Mouse (Mus musculus) myocyte (in vitro differentiated cells): Measurements from ENCODE around the gene Ptgdr2. TPM values are rescaled to one million over a fixed set of nuclear protein-coding genes. Genes with fewer than 3 reads are reported as not detected.
A peak's percentile ranks its signal among the peaks of the same experiment; 100 is the strongest.

Experiments
- H3K27me3 ChIP-seq: one replicate; pipeline ENCODE4 v1.6.1; 2011; ENCODE audit not compliant: control insufficient read depth, insufficient read depth, insufficient read length
- H3K36me3 ChIP-seq: one replicate; pipeline ENCODE4 v1.6.1; 2011; ENCODE audit not compliant: control insufficient read depth, insufficient read depth
- H3K4me2 ChIP-seq: one replicate; pipeline ENCODE4 v1.6.1; 2011; ENCODE audit warnings: low read depth, control low read depth
- H3K4me3 ChIP-seq: one replicate; pipeline ENCODE4 v1.5.1; 2011; ENCODE audit warnings: mild to moderate bottlenecking, control low read depth, moderate library complexity
- H3K79me2 ChIP-seq: one replicate; pipeline ENCODE4 v1.6.1; 2011; ENCODE audit not compliant: control insufficient read depth, insufficient read depth
- H3ac ChIP-seq: one replicate; pipeline ENCODE4 v1.6.1; 2011; ENCODE audit not compliant: control insufficient read depth, insufficient read length
- CEBPB ChIP-seq: IDR thresholded peaks from 2 replicates; pipeline ENCODE4 v1.6.1; 2011; ENCODE audit warnings: mild to moderate bottlenecking, moderate library complexity; ENCODE audit not compliant: poor library complexity, insufficient read depth, severe bottlenecking
- E2F4 ChIP-seq: IDR thresholded peaks from one replicate; pipeline ENCODE4 v1.6.1; 2011; ENCODE audit warnings: mild to moderate bottlenecking, control low read depth, moderate library complexity; ENCODE audit not compliant: insufficient read depth
- MAX ChIP-seq: IDR thresholded peaks from one replicate; pipeline ENCODE4 v1.6.1; 2011; ENCODE audit warnings: low read depth, mild to moderate bottlenecking, control low read depth
- MYOD1 ChIP-seq, 3 experiments: IDR thresholded peaks; one replicate each; pipeline ENCODE4 v1.6.1; 2011; ENCODE audit warnings: control low read depth in 2 of 3, low read depth in 2 of 3, mild to moderate bottlenecking in 2 of 3, moderate library complexity in 1 of 3; ENCODE audit not compliant: insufficient read length in 2 of 3, control insufficient read depth in 1 of 3
- MYOG ChIP-seq, 3 experiments: IDR thresholded peaks; one replicate each; pipeline ENCODE4 v1.6.1; 2011; ENCODE audit warnings: control low read depth in 2 of 3, low read depth in 2 of 3, mild to moderate bottlenecking in 2 of 3; ENCODE audit not compliant: insufficient read length in 2 of 3, control insufficient read depth in 1 of 3, insufficient read depth in 1 of 3
- POLR2A ChIP-seq: IDR thresholded peaks from one replicate; pipeline ENCODE4 v1.6.1; 2011; ENCODE audit warnings: low read depth, mild to moderate bottlenecking, control low read depth, moderate library complexity; ENCODE audit not compliant: insufficient read length
- POLR2AphosphoS2 ChIP-seq: IDR thresholded peaks from one replicate; pipeline ENCODE4 v1.6.1; 2011; ENCODE audit warnings: low read depth, control low read depth; ENCODE audit not compliant: insufficient read length
- REST ChIP-seq: IDR thresholded peaks from one replicate; pipeline ENCODE4 v1.6.1; 2011; ENCODE audit warnings: mild to moderate bottlenecking, control low read depth, moderate library complexity; ENCODE audit not compliant: insufficient read depth, insufficient read length
- SRF ChIP-seq: IDR thresholded peaks from one replicate; pipeline ENCODE4 v1.6.1; 2011; ENCODE audit warnings: low read depth; ENCODE audit not compliant: control insufficient read depth, insufficient read length
- TCF12 ChIP-seq: IDR thresholded peaks from one replicate; pipeline ENCODE4 v1.6.1; 2011; ENCODE audit warnings: mild to moderate bottlenecking, control low read depth; ENCODE audit not compliant: poor library complexity, insufficient read depth, severe bottlenecking
- TCF3 ChIP-seq: IDR thresholded peaks from one replicate; pipeline ENCODE4 v1.6.1; 2011; ENCODE audit warnings: low read depth, control low read depth; ENCODE audit not compliant: insufficient read length
- USF1 ChIP-seq: IDR thresholded peaks from one replicate; pipeline ENCODE4 v1.6.1; 2011; ENCODE audit warnings: low read depth, mild to moderate bottlenecking, control low read depth, moderate library complexity
- polyA plus RNA-seq: library from polyadenylated mRNA; unstranded; fragments of >200 nt; fragmentation: generic; extraction: Trizol; gene quantifications from one replicate; pipeline ENCODE4 v1.2.1, GENCODE M21; 2012; ENCODE audit warnings: missing spikeins

The Ptgdr2 gene
- polyA plus RNA-seq, 1 experiment, result 0.10 TPM

DNA sequence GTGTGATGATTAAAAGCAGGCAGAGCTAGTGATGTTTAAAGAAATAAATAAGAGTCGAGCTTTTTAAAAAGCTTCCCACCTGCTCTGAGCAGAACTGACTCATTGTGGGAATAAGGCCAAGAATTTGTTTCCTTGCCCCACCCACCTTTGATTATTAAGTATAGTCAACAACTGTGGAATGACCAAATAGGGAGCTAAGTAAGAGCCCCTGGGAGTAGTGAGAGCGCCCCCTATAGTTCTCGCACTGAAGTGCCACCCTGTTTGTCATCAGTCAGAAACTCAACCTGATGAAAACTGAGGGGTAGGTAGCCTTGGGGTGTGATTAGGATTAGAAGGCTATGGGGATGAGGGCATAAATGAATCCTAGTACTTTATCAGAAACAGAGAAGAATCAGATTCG lies 39.4 kb downstream of the Ptgdr2 start:
- TF ChIP-seq E2F4, result no peak
- TF ChIP-seq TCF3, result no peak
- TF ChIP-seq POLR2A, result no peak
- no peak for TF ChIP-seq MYOG (IDR thresholded peaks at IDR 0.05; ENCODE audit: control insufficient read depth in 1 of 3, insufficient read depth in 1 of 3, insufficient read length in 2 of 3, low read depth in 2 of 3)
- TF ChIP-seq TCF12, result no peak
- no peak for TF ChIP-seq MAX
- TF ChIP-seq MYOD1 (IDR thresholded peaks at IDR 0.05; ENCODE audit: control insufficient read depth in 1 of 3, insufficient read length in 2 of 3, low read depth in 2 of 3), result peak in 1 of 3 experiments; percentile 9
- no peak for TF ChIP-seq CEBPB
- peak; percentile 87 for TF ChIP-seq SRF
- no peak for TF ChIP-seq REST
- no peaks in the 10 kb centered on the region for H3K79me2 ChIP-seq
- no peak overlapping the region for H3K4me2 ChIP-seq
- H3K27me3 ChIP-seq, result no peaks in the 10 kb centered on the region
- no peak overlapping the region for H3ac ChIP-seq
- no peak overlapping the region for H3K4me3 ChIP-seq
- no peaks in the 10 kb centered on the region for H3K36me3 ChIP-seq

DNA sequence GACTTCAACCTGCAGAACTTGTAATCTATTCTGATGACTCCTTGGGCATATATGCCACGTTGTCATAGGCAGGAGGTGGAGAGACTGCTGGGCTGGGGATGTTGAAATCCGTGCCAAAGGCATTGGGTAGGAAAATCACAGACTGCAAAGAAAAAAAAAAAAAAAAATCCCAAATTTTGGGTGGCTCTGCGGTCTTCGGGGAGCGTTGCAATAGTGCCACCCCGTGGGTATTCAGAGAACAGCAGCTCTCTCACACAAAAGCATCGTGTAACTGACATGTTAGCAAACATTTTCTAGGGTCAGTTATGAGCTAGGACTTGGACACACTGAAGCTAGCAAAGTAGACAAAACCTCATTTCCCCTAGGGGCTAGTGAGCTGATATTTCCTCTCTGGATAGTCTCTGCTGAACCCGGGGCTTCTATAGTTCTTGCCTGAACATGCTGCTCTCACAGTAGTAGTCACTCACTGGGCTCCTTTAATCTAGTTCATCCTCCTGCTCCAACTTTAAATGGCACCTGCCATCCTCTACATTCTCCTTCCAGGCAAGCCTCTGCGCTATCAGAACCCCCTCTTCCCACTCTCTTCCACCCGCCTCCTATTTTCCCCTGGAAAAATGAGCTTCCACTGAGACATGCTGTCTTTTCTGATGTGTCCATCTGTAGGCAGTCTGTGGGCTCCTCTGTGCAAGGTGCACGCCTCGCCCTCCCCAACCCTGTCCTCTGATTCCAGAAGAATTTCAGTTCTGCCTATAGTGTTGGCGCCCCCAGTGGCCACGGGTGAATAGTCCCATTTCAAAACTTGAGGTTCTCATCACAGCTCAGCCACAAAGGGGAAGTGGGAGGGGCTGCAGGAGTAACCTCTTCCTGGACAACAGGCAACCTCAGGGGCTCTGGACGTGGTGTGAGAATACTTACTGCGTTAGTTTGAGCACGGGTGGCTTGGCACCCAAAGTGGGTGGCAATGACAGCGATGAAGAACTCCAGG lies 42.5 kb downstream of the Ptgdr2 start:
- Histone ChIP-seq H3K79me2 (no peaks in the 10 kb centered on the region), H3K4me3 (no peak overlapping the region), H3K27me3 (no peaks in the 10 kb centered on the region), H3ac (no peak overlapping the region), H3K4me2 (peak overlapping the region; percentile 71), H3K36me3 (no peaks in the 10 kb centered on the region)
- TF ChIP-seq USF1 (no peak), MYOG (IDR thresholded peaks at IDR 0.05; ENCODE audit: control insufficient read depth in 1 of 3, insufficient read depth in 1 of 3, insufficient read length in 2 of 3, low read depth in 2 of 3) (no peak), E2F4 (no peak), TCF12 (no peak), REST (no peak), POLR2A (no peak), MAX (no peak), CEBPB (no peak), POLR2AphosphoS2 (no peak), SRF (no peak), TCF3 (no peak), MYOD1 (IDR thresholded peaks at IDR 0.05; ENCODE audit: control insufficient read depth in 1 of 3, insufficient read length in 2 of 3, low read depth in 2 of 3) (no peak)

DNA sequence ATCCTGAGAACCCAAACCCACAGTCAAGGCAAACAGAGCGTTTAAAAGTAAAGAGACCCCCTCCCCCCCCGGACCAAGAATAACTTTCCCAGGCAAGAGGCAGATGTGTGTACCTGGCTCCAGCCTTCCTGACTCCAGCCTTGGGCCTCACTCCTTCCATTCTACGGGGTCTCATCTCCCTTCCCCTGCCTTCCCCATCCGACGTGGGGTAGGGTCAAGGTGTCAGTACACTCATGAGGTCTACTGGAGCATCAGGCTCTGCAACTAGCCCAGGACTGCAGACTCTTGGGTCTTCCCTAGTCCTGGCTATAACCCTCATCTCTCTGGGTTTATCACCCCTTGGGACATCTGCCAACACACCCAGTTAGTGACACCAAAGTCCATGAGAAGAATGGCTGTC lies 43.2 kb downstream of the Ptgdr2 start:
- Histone ChIP-seq H3K4me3 (no peak overlapping the region), H3K36me3 (no peaks in the 10 kb centered on the region), H3K79me2 (no peaks in the 10 kb centered on the region), H3K4me2 (peak overlapping the region; percentile 71), H3ac (no peak overlapping the region), H3K27me3 (no peaks in the 10 kb centered on the region)
- TF ChIP-seq TCF3 (no peak), MYOG (IDR thresholded peaks at IDR 0.05; ENCODE audit: control insufficient read depth in 1 of 3, insufficient read depth in 1 of 3, insufficient read length in 2 of 3, low read depth in 2 of 3) (no peak)

DNA sequence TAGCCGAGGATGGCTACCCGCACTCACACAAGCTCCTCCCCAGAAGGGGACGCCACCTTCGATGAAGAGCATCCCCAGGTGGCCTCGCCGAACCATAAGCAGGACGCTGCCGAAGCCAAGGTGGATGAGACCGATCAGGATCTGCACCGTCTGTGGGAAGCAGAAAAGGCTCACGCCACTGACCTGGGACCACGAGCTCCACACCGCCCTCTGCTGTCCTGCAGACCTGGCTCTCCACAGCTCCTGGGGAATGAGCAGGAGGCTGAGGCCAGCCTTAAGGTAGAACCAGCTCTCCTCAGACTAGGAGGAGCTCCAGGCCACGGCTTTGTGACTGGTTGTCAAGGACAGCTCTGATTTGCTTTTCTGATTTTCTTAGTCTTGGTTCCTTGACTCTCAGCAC lies 46.2 kb downstream of the Ptgdr2 start:
- Histone ChIP-seq H3ac (no peak overlapping the region), H3K4me3 (no peak overlapping the region), H3K79me2 (no peaks in the 10 kb centered on the region), H3K36me3 (no peaks in the 10 kb centered on the region), H3K4me2 (no peak overlapping the region), H3K27me3 (no peaks in the 10 kb centered on the region)
- TF ChIP-seq REST (no peak), SRF (no peak), CEBPB (no peak), TCF12 (no peak), MYOD1 (IDR thresholded peaks at IDR 0.05; ENCODE audit: control insufficient read depth in 1 of 3, insufficient read length in 2 of 3, low read depth in 2 of 3) (no peak), POLR2A (no peak), TCF3 (no peak), MYOG (IDR thresholded peaks at IDR 0.05; ENCODE audit: control insufficient read depth in 1 of 3, insufficient read depth in 1 of 3, insufficient read length in 2 of 3, low read depth in 2 of 3) (no peak), MAX (no peak), E2F4 (no peak), USF1 (no peak), POLR2AphosphoS2 (no peak)
